Mouse (Mus musculus) testis, postnatal 10 days (tissue): Measurements from ENCODE around the gene Tmem114.

Experiments
- DNase-seq: peaks from one replicate; pipeline ENCODE4 v3.0.0; 2021; ENCODE audit warnings: low spot score

Gene Tmem114

DNA sequence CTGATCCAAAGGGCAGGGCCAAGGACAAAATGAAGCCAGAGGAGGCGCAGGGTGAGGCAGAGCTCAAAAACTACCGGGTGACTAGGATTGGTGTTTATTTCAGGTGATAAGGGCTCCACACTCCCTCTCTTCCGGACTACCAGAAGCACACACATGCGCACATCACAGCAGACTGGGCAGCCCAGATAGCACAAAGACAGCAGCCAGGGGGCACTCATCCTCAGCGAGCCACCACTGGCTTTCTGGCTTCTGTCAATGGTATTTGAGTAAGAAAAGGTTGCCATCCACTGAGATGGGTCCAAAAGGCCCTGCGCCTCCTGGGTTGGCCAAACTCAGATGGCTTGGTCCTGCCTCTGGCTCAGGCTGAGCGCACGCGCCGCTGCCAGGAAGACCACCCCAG, 15.7 kb downstream of the Tmem114 start:
- DNase-seq, result no peak

DNA sequence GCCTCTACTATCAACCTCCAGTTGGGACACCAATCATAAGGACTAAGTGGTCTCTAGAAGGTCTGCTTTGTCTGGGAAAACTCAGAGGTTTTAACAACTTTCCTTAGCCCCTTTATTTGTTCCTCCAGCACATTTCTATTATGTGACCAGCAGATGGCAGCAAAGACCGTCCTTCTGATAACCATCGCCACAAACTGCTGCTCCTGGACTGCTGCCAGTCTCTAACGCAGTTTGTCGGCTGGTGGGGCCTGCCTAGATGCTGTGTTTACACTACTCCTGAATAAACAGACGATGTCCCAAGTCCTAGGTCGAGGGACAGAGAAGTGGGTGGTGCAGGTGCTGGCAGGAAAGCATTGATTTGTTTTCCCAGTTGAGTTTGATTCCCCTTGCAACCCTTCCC, 18.2 kb downstream of the Tmem114 start:
- DNase-seq, result peak; percentile 82

DNA sequence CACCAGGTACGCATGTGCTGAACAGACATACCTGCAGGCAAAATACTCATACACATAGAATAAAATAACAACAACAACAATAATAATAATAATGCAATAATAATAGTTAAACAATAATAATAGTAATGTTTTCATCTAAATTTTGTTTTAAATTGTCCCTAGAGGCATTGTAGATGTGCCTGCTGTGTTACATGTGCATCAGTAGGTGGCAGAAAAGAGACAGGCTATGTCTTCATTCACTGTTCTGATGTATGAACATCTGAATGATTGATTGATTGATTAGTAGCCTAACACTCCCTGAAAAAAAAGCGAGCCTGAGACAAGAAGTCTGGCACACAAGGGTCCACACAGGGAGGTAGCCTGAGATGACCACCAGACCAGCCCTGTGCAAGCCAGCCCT, 22.3 kb downstream of the Tmem114 start:
- no peak for DNase-seq

DNA sequence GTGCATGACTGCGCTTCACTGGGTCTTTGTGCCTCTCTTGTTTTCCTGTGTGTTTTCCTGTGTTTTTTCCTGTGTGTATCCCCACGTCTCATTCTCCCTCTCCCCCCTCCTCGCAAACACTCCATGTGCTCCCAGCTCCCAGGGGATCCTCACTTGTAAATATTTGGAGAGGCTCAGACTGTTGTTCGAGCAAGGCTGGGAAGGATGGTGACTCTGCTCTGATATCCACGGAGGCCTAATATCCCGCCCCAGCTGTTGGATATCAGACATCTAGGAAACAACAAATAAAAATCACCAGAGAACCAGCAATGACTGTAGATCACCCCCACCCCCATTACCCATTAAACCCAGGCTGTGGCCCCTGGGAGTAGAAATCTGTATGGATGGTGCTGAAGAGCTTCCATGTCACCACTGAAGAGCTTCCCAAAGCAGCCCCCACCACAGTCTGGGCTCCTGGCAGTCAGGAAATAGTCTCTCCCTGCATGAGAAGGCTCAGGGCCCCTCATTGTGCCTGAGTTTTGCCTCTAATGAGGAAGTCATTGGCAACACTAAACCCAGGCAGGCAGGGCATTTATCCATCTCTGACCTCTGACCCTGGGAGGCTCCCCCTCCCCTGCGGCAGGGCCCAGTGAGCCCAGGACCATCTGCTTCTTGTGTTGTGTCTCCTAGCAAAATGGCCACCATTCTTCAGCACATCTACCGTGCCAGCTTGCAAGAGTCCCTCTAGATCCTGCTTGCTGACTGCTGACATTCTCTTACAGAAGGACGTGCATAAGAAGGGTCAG, 23.6 kb downstream of the Tmem114 start:
- DNase-seq, result no peak

DNA sequence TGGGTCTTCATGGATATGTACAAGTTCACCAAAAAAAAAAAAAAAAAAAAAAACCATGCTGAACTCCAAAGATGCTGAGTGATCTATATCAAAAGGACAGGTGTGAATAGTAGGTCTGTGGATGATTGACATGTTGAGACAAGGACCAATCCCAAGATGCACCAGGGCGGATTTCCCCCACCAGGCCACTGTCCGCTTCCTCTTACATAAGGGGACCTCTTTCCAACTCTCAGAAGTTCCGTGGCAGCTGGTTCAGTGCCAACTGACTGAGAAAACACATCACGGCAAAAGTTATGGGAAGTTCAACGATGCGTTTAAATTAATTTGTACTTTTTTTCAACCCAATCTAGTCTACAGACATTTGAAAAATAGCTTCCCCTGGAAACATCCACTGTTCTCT, 25.1 kb downstream of the Tmem114 start:
- DNase-seq, result no peak

DNA sequence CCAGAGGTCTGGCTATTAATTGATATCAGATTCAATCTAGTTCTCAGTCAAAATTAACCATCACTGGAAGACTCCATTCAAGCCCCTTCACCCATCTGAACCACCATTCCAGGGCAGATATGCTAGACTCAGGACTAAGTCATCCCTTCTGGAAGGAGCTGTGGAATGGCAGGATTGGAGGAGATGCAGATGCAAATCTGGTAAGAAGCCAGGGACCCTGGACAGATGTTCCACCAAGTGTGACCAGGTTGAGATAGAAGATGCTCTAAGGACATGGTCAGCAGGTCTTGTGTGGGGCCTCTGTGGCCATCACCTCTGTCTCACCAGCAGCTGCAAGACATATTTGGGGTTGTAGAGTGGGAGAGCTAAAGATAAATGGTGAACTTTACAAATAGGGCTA, 30.0 kb downstream of the Tmem114 start:
- DNase-seq, result no peak

DNA sequence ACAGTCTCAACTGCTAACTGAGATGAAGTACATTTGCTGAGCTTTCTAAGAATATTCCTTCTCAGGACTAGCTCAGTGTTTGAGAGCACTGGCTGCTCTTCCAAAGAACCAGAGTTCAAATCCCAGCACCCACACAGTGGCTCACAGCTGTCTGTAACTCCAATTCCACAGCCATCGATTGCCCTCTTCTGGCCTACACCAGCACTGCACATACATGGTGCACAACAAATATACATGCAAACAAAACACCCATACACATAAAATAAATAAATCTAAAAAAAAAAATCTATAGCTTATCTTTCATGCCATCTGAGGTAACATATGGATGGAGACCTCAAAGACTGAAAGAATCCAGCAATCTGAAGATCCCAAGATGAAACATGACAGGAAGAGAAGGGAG, 36.4 kb downstream of the Tmem114 start:
- no peak for DNase-seq

DNA sequence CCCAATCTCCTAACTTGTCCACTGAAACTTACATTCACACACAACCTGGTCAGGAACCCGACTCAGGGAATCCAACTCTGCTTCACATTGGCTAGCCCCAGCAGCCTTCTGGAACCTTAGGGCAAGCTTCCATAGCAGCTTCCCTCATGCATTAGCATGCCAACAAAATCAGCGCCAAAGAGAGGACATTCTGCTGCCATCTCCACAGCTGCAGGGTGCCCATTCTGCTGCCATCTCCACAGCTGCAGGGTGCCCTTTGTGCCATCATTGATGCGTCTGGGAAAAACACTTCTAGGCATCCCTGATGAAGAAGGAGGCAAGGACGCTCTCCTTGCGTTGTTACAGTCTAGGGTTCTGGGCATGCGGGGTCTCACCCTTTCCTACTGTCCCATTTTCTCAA, 38.5 kb downstream of the Tmem114 start:
- DNase-seq, result no peak

DNA sequence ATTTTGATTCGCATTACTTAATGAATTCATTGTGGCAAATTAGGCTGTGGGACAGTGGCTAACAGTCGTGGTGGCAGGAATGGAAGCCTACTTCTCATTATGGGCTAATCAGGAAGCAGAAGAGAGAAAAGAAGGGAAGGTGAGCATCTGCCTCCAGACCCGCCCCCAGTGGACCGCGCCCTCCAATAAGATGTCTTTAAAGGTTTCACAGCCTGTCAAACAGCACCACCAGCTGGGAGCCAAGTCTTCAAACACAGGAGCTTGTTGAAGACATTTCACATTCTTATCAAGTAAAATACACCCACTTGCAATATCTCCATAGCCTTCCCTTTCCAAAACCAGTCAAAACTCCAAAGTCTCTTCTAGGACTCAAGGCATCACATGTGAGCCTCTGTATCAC, 39.3 kb downstream of the Tmem114 start:
- DNase-seq, result no peak

DNA sequence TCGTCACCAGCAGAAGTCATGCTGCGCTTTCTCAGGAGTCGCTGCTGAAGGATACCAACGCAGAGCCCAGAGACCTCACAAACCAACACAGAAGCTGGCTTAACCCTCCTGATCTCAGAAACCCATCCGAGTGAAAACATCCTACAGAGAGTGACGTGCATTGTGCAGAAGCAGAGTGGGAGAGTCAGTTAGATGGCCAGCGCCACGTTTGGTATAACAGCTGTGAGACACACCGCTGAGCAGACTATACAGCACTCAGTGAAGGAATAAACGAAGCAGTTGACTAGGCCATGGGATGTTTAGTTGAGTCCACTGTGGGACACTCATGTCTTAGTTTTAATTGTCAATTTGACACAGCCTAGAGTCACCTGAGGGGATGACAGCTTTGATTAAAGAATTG, 40.2 kb downstream of the Tmem114 start:
- DNase-seq, result no peak

DNA sequence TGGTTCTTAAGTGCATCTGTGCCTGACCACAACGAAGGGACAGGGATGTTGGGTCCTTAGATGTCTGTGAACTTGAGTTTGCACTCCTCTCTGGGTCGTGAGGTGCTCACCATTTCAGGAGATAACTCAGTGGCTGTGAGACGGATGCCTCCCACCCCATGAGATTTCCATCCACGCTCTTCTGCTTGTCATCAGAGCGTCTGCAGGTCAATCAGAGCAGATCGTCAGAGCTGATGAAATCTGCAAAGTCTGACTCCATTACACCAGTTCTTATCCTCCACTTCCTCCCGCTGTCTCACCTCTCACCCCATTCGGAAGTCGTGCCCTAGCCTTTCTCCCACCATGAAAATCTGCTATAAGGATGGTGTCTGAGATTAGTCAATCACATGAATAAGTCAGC, 41.5 kb downstream of the Tmem114 start:
- no peak for DNase-seq

DNA sequence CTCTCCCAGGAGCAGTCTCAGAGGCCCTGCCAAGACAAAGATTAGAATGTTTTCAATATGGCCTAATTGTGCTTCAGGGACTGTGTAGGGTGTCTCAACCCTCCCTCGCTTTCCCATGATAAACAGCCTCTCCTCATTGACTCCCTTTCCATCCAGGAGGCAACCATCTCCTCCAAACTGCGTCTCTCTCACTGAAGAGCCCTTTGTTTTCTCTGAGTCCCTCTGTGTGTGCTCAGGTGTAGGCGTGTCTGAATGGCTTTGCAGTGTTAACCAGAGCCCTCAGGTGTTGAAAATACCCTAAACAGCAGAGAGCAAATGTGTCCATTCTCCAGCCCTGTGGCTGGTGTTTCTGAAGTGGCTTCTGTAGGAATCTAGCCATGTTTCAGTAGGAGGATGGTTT, 61.9 kb downstream of the Tmem114 start:
- no peak for DNase-seq
